Mouse (Mus musculus) megakaryocyte, embryonic 14.5 days (primary cell): ENCODE results near the gene Cmtm8.

Experiments used
- FLI1 ChIP-seq: IDR thresholded peaks from 2 replicates; pipeline ENCODE4 v1.6.1; 2012; ENCODE audit warnings: low read length, inconsistent platforms, mixed read lengths
- GATA1 ChIP-seq: IDR thresholded peaks from 3 replicates; pipeline ENCODE4 v1.6.1; 2012; ENCODE audit warnings: mixed read lengths, low read length, inconsistent platforms, borderline replicate concordance

- TF ChIP-seq GATA1 (no peak), FLI1 (no peak)
These were observed 63.0 kb downstream of the Cmtm8 start for GRCm38 (mm10) chr9:114780746-114781525.
